Mouse (Mus musculus) MEL (cell line): ENCODE measurements around the gene Caly.

Experiments
- BHLHE40 ChIP-seq: IDR thresholded peaks from 2 replicates; pipeline ENCODE4 v1.6.1; 2012; ENCODE audit warnings: low read depth, mild to moderate bottlenecking, inconsistent platforms, low read length, improper control_type of control experiment, borderline replicate concordance
- CHD1 ChIP-seq: IDR thresholded peaks from 2 replicates; pipeline ENCODE4 v1.6.1; 2012; ENCODE audit warnings: low read depth, mild to moderate bottlenecking, inconsistent platforms, low read length, improper control_type of control experiment
- CTCF ChIP-seq, 3 experiments: IDR thresholded peaks in 2 of 3; conservative IDR thresholded peaks in 1 of 3; 2 replicates each; pipeline ENCODE4 v1.5.1; 2011 to 2012; ENCODE audit warnings: low read length in 3 of 3, low read depth in 2 of 3, mild to moderate bottlenecking in 2 of 3, improper control_type of control experiment in 1 of 3, inconsistent platforms in 1 of 3, mixed read lengths in 1 of 3, moderate library complexity in 1 of 3; ENCODE audit not compliant: control insufficient read depth in 1 of 3, insufficient read depth in 1 of 3, poor library complexity in 1 of 3, severe bottlenecking in 1 of 3
- GATA1 ChIP-seq: IDR thresholded peaks from 2 replicates; pipeline ENCODE4 v1.6.1; 2011; ENCODE audit warnings: low read depth, low read length, improper control_type of control experiment
- MAFK ChIP-seq: IDR thresholded peaks from 2 replicates; pipeline ENCODE4 v1.6.1; 2011; ENCODE audit warnings: low read depth, mild to moderate bottlenecking, low read length, improper control_type of control experiment, borderline replicate concordance
- MAX ChIP-seq: IDR thresholded peaks from 2 replicates; pipeline ENCODE4 v1.6.1; 2011; ENCODE audit warnings: low read length, improper control_type of control experiment
- POLR2A ChIP-seq, 2 experiments: IDR thresholded peaks; 2 replicates each; pipeline ENCODE4 v1.6.1; 2011 to 2012; ENCODE audit warnings: low read length in 2 of 2, mild to moderate bottlenecking in 2 of 2, control low read depth in 1 of 2, improper control_type of control experiment in 1 of 2, low read depth in 1 of 2, moderate library complexity in 1 of 2; ENCODE audit not compliant: control insufficient read depth in 1 of 2, insufficient read depth in 1 of 2, poor library complexity in 1 of 2
- SMC3 ChIP-seq: IDR thresholded peaks from 2 replicates; pipeline ENCODE4 v1.6.1; 2011; ENCODE audit warnings: low read depth, low read length, improper control_type of control experiment

- TF ChIP-seq POLR2A (IDR thresholded peaks at IDR 0.05; ENCODE audit: control insufficient read depth in 1 of 2, insufficient read depth in 1 of 2, low read depth in 1 of 2, low read length in 2 of 2, poor library complexity in 1 of 2), result no peak
- no peak for TF ChIP-seq CHD1
- TF ChIP-seq MAX, result no peak
- no peak for TF ChIP-seq SMC3
- TF ChIP-seq GATA1, result no peak
- TF ChIP-seq MAFK, result no peak
- no peak for TF ChIP-seq BHLHE40
- TF ChIP-seq CTCF (IDR thresholded peaks at IDR 0.05 in 2 of 3, conservative IDR thresholded peaks at IDR 0.05 in 1 of 3; ENCODE audit: control insufficient read depth in 1 of 3, insufficient read depth in 1 of 3, low read depth in 2 of 3, low read length in 3 of 3, poor library complexity in 1 of 3, severe bottlenecking in 1 of 3), result no peak
These were observed 19.1 kb upstream of the Caly start for GRCm38 (mm10) chr7:140101498-140101897.
